Mouse (Mus musculus): Measurements from ENCODE around the gene Snrpa1. TPM values are rescaled to one million over a fixed set of nuclear protein-coding genes. Genes with fewer than 3 reads are reported as not detected.

Gene Snrpa1
- polyA plus RNA-seq, 1 experiment from 2014 or later: 69.6 TPM

DNA sequence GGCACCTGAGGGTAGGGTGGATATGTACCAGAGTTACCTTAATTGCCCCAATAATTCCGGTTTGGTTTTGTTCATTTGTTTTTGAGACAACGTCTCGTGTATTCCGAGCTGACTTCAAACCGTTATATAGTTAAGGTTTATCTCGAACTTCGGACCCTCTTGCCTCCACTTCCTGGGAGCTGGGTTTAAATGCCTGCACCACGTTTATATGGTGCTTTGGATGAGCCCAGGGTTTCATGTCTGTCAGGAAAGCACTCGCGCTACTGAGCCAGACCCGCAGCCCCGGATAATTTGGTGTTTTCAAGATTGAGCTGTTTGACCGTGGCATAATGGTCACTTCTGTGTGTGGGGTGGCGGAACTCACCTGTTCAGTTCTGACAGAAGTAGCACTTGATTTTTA is 2.3 kb downstream of the Snrpa1 start:
- Histone ChIP-seq H3K27ac (replicated peaks) (no peak overlapping the region), H3K4me3 (ENCODE audit: low read depth, low read length) (peak overlapping the region; percentile 91)
- no peak for DNase-seq (ENCODE audit: low spot score)

DNA sequence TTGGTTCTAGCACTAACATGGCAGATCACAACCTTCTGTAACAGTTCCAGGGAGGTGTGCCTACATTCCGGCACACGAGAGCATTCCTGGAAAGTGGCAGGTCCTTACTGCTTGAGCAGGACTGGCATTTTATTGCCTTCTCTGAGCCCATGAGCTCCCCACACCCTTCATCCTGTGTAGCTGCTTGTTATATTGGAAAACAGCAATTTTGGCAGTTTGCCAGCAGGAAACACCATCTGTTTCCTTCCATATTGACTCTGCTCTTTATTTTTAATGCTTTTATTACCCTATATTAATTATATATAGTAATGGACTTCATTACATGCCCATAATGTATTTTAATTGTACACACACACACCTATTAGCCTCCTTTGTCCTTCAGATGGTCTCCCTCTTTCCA is 17.6 kb downstream of the Snrpa1 start:
- DNase-seq (ENCODE audit: low spot score) (no peak), ATAC-seq (ENCODE audit: low FRiP score, low TSS enrichment) (no peak)
- Histone ChIP-seq H3K4me1 (replicated peaks; ENCODE audit: control insufficient read depth, insufficient read depth) (peaks cover 3% of the 10 kb centered on the region; the same call in 1 of the 2 replicates), H3K27me3 (ENCODE audit: control insufficient read depth, insufficient read depth, low read length) (no peaks in the 10 kb centered on the region), H3K36me3 (ENCODE audit: control insufficient read depth, insufficient read depth, low read length) (peaks cover 23% of the 10 kb centered on the region), H3K27ac (replicated peaks) (no peak overlapping the region), H3K4me3 (ENCODE audit: low read depth, low read length) (no peak overlapping the region), H3K9ac (ENCODE audit: low read length) (no peak overlapping the region), H3K4me2 (replicated peaks; ENCODE audit: low read depth) (no peak overlapping the region), H3K9me3 (ENCODE audit: control insufficient read depth, low read length) (no peaks in the 10 kb centered on the region)
- 60% methylated on average over 2 of the region's 2 CpGs for WGBS
- TF ChIP-seq EP300 (optimal IDR thresholded peaks at IDR 0.05): no peak
- TF ChIP-seq CTCF (IDR thresholded peaks at IDR 0.05; ENCODE audit: low read depth): no peak

More for the DNA sequence above, 2.3 kb downstream of the Snrpa1 start:
- ATAC-seq (ENCODE audit: low FRiP score, low TSS enrichment): no peak
- no peak for TF ChIP-seq CTCF (IDR thresholded peaks at IDR 0.05; ENCODE audit: low read depth)
- TF ChIP-seq EP300 (optimal IDR thresholded peaks at IDR 0.05): no peak
- peaks cover 14% of the 10 kb centered on the region; the same call in 1 of the 2 replicates for H3K36me3 ChIP-seq (ENCODE audit: control insufficient read depth, insufficient read depth, low read length)
- WGBS: under 1% methylated on average over 14 of the region's 14 CpGs
- H3K27me3 ChIP-seq (ENCODE audit: control insufficient read depth, insufficient read depth, low read length): no peaks in the 10 kb centered on the region
- H3K9me3 ChIP-seq (ENCODE audit: control insufficient read depth, low read length): no peaks in the 10 kb centered on the region
- H3K4me1 ChIP-seq (replicated peaks; ENCODE audit: control insufficient read depth, insufficient read depth): peaks cover 3% of the 10 kb centered on the region; the same call in 1 of the 2 replicates
- peak overlapping the region; percentile 91 for H3K9ac ChIP-seq (ENCODE audit: low read length)
- peak overlapping the region; percentile 82 for H3K4me2 ChIP-seq (replicated peaks; ENCODE audit: low read depth)

DNA sequence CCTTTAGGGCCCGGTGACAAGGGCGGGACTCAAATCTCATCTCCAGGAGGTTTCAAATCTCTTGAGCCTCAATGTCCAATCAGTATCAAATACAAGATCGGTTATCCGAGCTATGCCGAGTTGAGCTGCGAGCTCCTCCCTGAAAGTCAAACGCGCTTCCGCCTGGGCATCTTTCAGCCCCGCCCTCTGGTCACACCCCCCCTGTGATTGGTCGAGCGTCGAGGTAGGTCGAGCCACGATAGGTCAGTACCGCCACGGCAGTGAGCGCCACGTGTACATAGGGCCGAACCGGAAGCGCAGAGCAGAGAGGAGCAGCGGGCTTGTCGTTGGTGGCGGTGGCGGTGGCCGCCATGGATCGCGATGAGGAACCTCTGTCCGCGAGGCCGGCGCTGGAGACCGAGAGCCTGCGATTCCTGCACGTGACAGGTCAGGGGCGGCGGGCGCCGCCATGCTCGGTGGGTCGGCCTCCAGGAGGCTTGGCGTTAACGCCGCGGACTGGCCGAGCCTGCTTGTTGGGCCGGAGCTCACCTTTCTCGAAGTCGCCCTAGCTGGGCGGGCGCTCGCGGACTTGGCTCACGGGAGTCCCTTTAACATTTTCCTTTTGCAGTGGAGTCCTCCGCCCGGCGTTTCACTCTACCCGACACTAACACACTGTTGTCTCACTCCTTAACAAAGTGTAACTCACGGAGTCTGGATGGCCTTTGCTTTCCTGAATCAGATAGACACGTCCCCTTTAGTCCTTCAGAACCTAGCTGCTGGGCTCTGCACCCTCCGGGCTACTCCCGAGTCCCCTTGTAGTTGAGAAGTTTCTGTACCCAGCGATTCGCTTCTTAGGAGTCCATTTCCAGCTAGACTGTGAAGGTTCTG is 20.8 kb downstream of the Snrpa1 start, which contains the start of gene Selenos:
Gene Selenos, plus strand, starts transcription at position 286 of the 867 bp plus-strand sequence.
- peak within 1 kb of the TSS; percentile 90 for H3K27ac ChIP-seq (replicated peaks)
- ATAC-seq (ENCODE audit: low FRiP score, low TSS enrichment) (peak; percentile 100), DNase-seq (ENCODE audit: low spot score) (peak; percentile 97)
- under 1% methylated on average over 61 of the region's 65 CpGs for WGBS
- H3K4me1 ChIP-seq (replicated peaks; ENCODE audit: control insufficient read depth, insufficient read depth): peaks cover 3% of the 10 kb centered on the region; the same call in 1 of the 2 replicates
- peaks cover 16% of the 10 kb centered on the region for H3K36me3 ChIP-seq (ENCODE audit: control insufficient read depth, insufficient read depth, low read length)
- H3K4me3 ChIP-seq (ENCODE audit: low read depth, low read length): peak within 1 kb of the TSS; percentile 86
- H3K4me2 ChIP-seq (replicated peaks; ENCODE audit: low read depth): peak within 1 kb of the TSS; percentile 87
- no peak for TF ChIP-seq CTCF (IDR thresholded peaks at IDR 0.05; ENCODE audit: low read depth)
- TF ChIP-seq EP300 (optimal IDR thresholded peaks at IDR 0.05): no peak
- no peaks in the 10 kb centered on the region for H3K9me3 ChIP-seq (ENCODE audit: control insufficient read depth, low read length)
- H3K27me3 ChIP-seq (ENCODE audit: control insufficient read depth, insufficient read depth, low read length): no peaks in the 10 kb centered on the region
- peak within 1 kb of the TSS; percentile 88 for H3K9ac ChIP-seq (ENCODE audit: low read length)

DNA sequence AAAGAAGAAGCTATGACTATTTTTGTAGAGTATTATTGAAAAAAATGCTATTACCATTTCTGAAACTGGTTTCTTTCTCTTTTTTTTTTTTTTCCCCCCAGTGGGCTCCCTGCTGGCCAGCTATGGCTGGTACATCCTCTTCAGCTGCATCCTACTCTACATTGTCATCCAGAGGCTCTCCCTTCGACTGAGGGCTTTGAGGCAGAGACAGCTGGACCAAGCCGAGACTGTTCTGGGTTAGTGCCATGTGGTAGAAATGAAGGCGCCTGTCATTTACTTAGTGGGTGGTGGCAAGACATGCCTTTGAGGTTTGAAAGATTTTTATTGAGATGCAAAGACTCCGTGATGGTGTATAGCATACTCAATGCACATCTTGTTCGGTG is 21.4 kb downstream of the Snrpa1 start:
- peak overlapping the region; percentile 90 for H3K27ac ChIP-seq (replicated peaks)
- DNase-seq (ENCODE audit: low spot score) (no peak), ATAC-seq (ENCODE audit: low FRiP score, low TSS enrichment) (no peak)
- H3K9ac ChIP-seq (ENCODE audit: low read length): peak overlapping the region; percentile 88
- peak overlapping the region; percentile 86 for H3K4me3 ChIP-seq (ENCODE audit: low read depth, low read length)
- peak overlapping the region; percentile 87 for H3K4me2 ChIP-seq (replicated peaks; ENCODE audit: low read depth)
- H3K9me3 ChIP-seq (ENCODE audit: control insufficient read depth, low read length): no peaks in the 10 kb centered on the region
- no peaks in the 10 kb centered on the region for H3K27me3 ChIP-seq (ENCODE audit: control insufficient read depth, insufficient read depth, low read length)
- peaks cover 10% of the 10 kb centered on the region for H3K36me3 ChIP-seq (ENCODE audit: control insufficient read depth, insufficient read depth, low read length)
- H3K4me1 ChIP-seq (replicated peaks; ENCODE audit: control insufficient read depth, insufficient read depth): peaks cover 3% of the 10 kb centered on the region; the same call in 1 of the 2 replicates
- WGBS: 23% methylated on average over 5 of the region's 5 CpGs
- TF ChIP-seq CTCF (IDR thresholded peaks at IDR 0.05; ENCODE audit: low read depth) (peak; percentile 36), EP300 (optimal IDR thresholded peaks at IDR 0.05) (no peak)

DNA sequence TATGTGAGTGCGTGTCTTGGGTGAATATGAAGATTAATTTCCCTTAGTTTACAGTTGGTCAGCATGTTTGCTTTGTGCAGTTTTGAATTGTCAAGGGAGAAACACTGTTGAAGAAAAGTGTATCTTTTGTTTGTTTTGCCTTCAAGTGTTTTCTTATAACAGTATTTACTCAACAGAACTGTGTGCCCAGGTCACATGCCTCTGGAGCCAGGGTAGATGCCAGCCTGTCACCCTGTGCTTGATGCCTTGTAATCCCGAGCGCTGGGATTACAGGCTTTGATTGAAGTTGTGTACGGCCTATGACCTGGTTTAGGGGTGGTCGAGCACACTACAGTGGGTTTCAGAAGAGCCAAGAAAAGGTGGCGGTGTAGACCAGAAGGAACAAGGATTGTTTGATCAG is 25.0 kb downstream of the Snrpa1 start:
- no peak for DNase-seq (ENCODE audit: low spot score)
- H3K4me2 ChIP-seq (replicated peaks; ENCODE audit: low read depth): no peak overlapping the region
- no peaks in the 10 kb centered on the region for H3K9me3 ChIP-seq (ENCODE audit: control insufficient read depth, low read length)
- H3K4me3 ChIP-seq (ENCODE audit: low read depth, low read length): no peak overlapping the region
- WGBS: 70% methylated on average over 6 of the region's 6 CpGs
- no peaks in the 10 kb centered on the region for H3K27me3 ChIP-seq (ENCODE audit: control insufficient read depth, insufficient read depth, low read length)
- ATAC-seq (ENCODE audit: low FRiP score, low TSS enrichment): no peak
- H3K4me1 ChIP-seq (replicated peaks; ENCODE audit: control insufficient read depth, insufficient read depth): peaks cover 3% of the 10 kb centered on the region; the same call in 1 of the 2 replicates
- peaks cover 20% of the 10 kb centered on the region for H3K36me3 ChIP-seq (ENCODE audit: control insufficient read depth, insufficient read depth, low read length)
- no peak overlapping the region for H3K27ac ChIP-seq (replicated peaks)
- no peak for TF ChIP-seq EP300 (optimal IDR thresholded peaks at IDR 0.05)
- TF ChIP-seq CTCF (IDR thresholded peaks at IDR 0.05; ENCODE audit: low read depth): no peak
- H3K9ac ChIP-seq (ENCODE audit: low read length): no peak overlapping the region

DNA sequence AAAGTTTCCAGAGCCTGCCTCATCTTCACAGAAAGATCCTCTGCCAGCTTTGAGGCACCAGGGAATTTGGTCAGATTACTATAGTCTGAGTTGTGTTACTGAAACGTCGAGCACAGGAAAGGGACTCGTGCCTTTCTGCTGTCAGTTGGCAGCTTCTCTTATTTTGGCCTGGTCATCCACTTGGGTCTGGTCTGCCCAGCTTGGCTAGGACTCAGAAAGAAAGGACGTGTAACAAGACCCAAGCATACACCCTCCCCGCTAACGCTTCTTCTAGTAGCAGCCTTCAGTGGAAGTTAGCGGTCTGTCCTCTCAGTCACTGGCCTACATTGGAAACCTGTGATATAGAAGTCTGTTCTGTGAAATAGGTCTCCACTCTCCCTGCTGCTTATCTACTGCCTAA is 25.7 kb downstream of the Snrpa1 start:
- TF ChIP-seq EP300 (optimal IDR thresholded peaks at IDR 0.05) (no peak), CTCF (IDR thresholded peaks at IDR 0.05; ENCODE audit: low read depth) (no peak)
- Histone ChIP-seq H3K9ac (ENCODE audit: low read length) (no peak overlapping the region), H3K4me1 (replicated peaks; ENCODE audit: control insufficient read depth, insufficient read depth) (peaks cover 3% of the 10 kb centered on the region; the same call in 1 of the 2 replicates), H3K27me3 (ENCODE audit: control insufficient read depth, insufficient read depth, low read length) (no peaks in the 10 kb centered on the region), H3K4me2 (replicated peaks; ENCODE audit: low read depth) (no peak overlapping the region), H3K9me3 (ENCODE audit: control insufficient read depth, low read length) (no peaks in the 10 kb centered on the region), H3K36me3 (ENCODE audit: control insufficient read depth, insufficient read depth, low read length) (peaks cover 25% of the 10 kb centered on the region), H3K4me3 (ENCODE audit: low read depth, low read length) (no peak overlapping the region), H3K27ac (replicated peaks) (no peak overlapping the region)
- ATAC-seq (ENCODE audit: low FRiP score, low TSS enrichment) (no peak), DNase-seq (ENCODE audit: low spot score) (no peak)
- WGBS: 75% methylated on average over 7 of the region's 7 CpGs

Measured in stomach, postnatal 0 days (tissue).